Mouse (Mus musculus): Measurements from ENCODE around the gene Gfpt1. TPM values are rescaled to one million over a fixed set of nuclear protein-coding genes. Genes with fewer than 3 reads are reported as not detected.

Gene Gfpt1
- polyA plus RNA-seq, 1 experiment = 13.4 TPM

- Histone ChIP-seq H3K4me3 (no peak overlapping the region), H3ac (ENCODE audit: control insufficient read depth, insufficient read length) (no peak overlapping the region), H3K36me3 (ENCODE audit: control insufficient read depth, insufficient read depth) (no peaks in the 10 kb centered on the region), H3K79me2 (ENCODE audit: control insufficient read depth, insufficient read depth) (no peaks in the 10 kb centered on the region), H3K4me2 (ENCODE audit: low read depth) (no peak overlapping the region), H3K27me3 (ENCODE audit: control insufficient read depth, insufficient read depth, insufficient read length) (no peaks in the 10 kb centered on the region)
- no peak for TF ChIP-seq MYOG (IDR thresholded peaks at IDR 0.05; ENCODE audit: control insufficient read depth in 1 of 3, insufficient read depth in 1 of 3, insufficient read length in 2 of 3, low read depth in 2 of 3)
- no peak for TF ChIP-seq MAX (IDR thresholded peaks at IDR 0.05; ENCODE audit: low read depth)
- TF ChIP-seq TCF12 (IDR thresholded peaks at IDR 0.05; ENCODE audit: insufficient read depth, poor library complexity, severe bottlenecking) = no peak
- TF ChIP-seq MYOD1 (IDR thresholded peaks at IDR 0.05; ENCODE audit: control insufficient read depth in 1 of 3, insufficient read length in 2 of 3, low read depth in 2 of 3) = no peak
- TF ChIP-seq REST (IDR thresholded peaks at IDR 0.05; ENCODE audit: insufficient read depth, insufficient read length) = no peak
- TF ChIP-seq CEBPB (IDR thresholded peaks at IDR 0.05; ENCODE audit: insufficient read depth, poor library complexity, severe bottlenecking) = no peak
- no peak for TF ChIP-seq POLR2A (IDR thresholded peaks at IDR 0.05; ENCODE audit: insufficient read length, low read depth)
- no peak for TF ChIP-seq TCF3 (IDR thresholded peaks at IDR 0.05; ENCODE audit: insufficient read length, low read depth)
- TF ChIP-seq E2F4 (IDR thresholded peaks at IDR 0.05; ENCODE audit: insufficient read depth) = no peak
- TF ChIP-seq USF1 (IDR thresholded peaks at IDR 0.05; ENCODE audit: low read depth) = no peak
- no peak for TF ChIP-seq POLR2AphosphoS2 (IDR thresholded peaks at IDR 0.05; ENCODE audit: insufficient read length, low read depth)
- no peak for TF ChIP-seq SRF (IDR thresholded peaks at IDR 0.05; ENCODE audit: control insufficient read depth, insufficient read length, low read depth)
These were observed 59.8 kb downstream of the Gfpt1 start for GRCm38 (mm10) chr6:87102421-87102911.

- Histone ChIP-seq H3K27me3 (ENCODE audit: control insufficient read depth, insufficient read depth, insufficient read length) (no peaks in the 10 kb centered on the region), H3K4me3 (no peak overlapping the region), H3K36me3 (ENCODE audit: control insufficient read depth, insufficient read depth) (no peaks in the 10 kb centered on the region), H3K4me2 (ENCODE audit: low read depth) (no peak overlapping the region), H3K79me2 (ENCODE audit: control insufficient read depth, insufficient read depth) (no peaks in the 10 kb centered on the region), H3ac (ENCODE audit: control insufficient read depth, insufficient read length) (no peak overlapping the region)
- no peak for TF ChIP-seq E2F4 (IDR thresholded peaks at IDR 0.05; ENCODE audit: insufficient read depth)
- TF ChIP-seq POLR2AphosphoS2 (IDR thresholded peaks at IDR 0.05; ENCODE audit: insufficient read length, low read depth) = no peak
- TF ChIP-seq MYOD1 (IDR thresholded peaks at IDR 0.05; ENCODE audit: control insufficient read depth in 1 of 3, insufficient read length in 2 of 3, low read depth in 2 of 3) = no peak
- TF ChIP-seq SRF (IDR thresholded peaks at IDR 0.05; ENCODE audit: control insufficient read depth, insufficient read length, low read depth) = no peak
- TF ChIP-seq MAX (IDR thresholded peaks at IDR 0.05; ENCODE audit: low read depth) = no peak
These were observed 60.7 kb downstream of the Gfpt1 start for GRCm38 (mm10) chr6:87103314-87103713.

- TF ChIP-seq TCF3 (IDR thresholded peaks at IDR 0.05; ENCODE audit: insufficient read length, low read depth) (no peak), USF1 (IDR thresholded peaks at IDR 0.05; ENCODE audit: low read depth) (peak; percentile 62)
These were observed 61.6 kb downstream of the Gfpt1 start, which contains the start of gene D6Ertd527e for GRCm38 (mm10) chr6:87104123-87104796. TSS of gene D6Ertd527e (plus strand) at chr6:87104746.

GRCm38 (mm10) chr6:87111493-87111892 lies 68.8 kb downstream of the Gfpt1 start:
- Histone ChIP-seq H3K79me2 (ENCODE audit: control insufficient read depth, insufficient read depth) (no peaks in the 10 kb centered on the region), H3ac (ENCODE audit: control insufficient read depth, insufficient read length) (no peak overlapping the region), H3K27me3 (ENCODE audit: control insufficient read depth, insufficient read depth, insufficient read length) (peaks cover 15% of the 10 kb centered on the region), H3K4me2 (ENCODE audit: low read depth) (no peak overlapping the region), H3K4me3 (no peak overlapping the region), H3K36me3 (ENCODE audit: control insufficient read depth, insufficient read depth) (no peaks in the 10 kb centered on the region)
- TF ChIP-seq POLR2AphosphoS2 (IDR thresholded peaks at IDR 0.05; ENCODE audit: insufficient read length, low read depth) (no peak), CEBPB (IDR thresholded peaks at IDR 0.05; ENCODE audit: insufficient read depth, poor library complexity, severe bottlenecking) (no peak), E2F4 (IDR thresholded peaks at IDR 0.05; ENCODE audit: insufficient read depth) (no peak), REST (IDR thresholded peaks at IDR 0.05; ENCODE audit: insufficient read depth, insufficient read length) (no peak), MYOG (IDR thresholded peaks at IDR 0.05; ENCODE audit: control insufficient read depth in 1 of 3, insufficient read depth in 1 of 3, insufficient read length in 2 of 3, low read depth in 2 of 3) (no peak), TCF3 (IDR thresholded peaks at IDR 0.05; ENCODE audit: insufficient read length, low read depth) (no peak), MYOD1 (IDR thresholded peaks at IDR 0.05; ENCODE audit: control insufficient read depth in 1 of 3, insufficient read length in 2 of 3, low read depth in 2 of 3) (no peak), POLR2A (IDR thresholded peaks at IDR 0.05; ENCODE audit: insufficient read length, low read depth) (no peak), TCF12 (IDR thresholded peaks at IDR 0.05; ENCODE audit: insufficient read depth, poor library complexity, severe bottlenecking) (no peak), SRF (IDR thresholded peaks at IDR 0.05; ENCODE audit: control insufficient read depth, insufficient read length, low read depth) (no peak), USF1 (IDR thresholded peaks at IDR 0.05; ENCODE audit: low read depth) (no peak), MAX (IDR thresholded peaks at IDR 0.05; ENCODE audit: low read depth) (no peak)

More at GRCm38 (mm10) chr6:87104123-87104796, 61.6 kb downstream of the Gfpt1 start, which contains the start of gene D6Ertd527e:
- no peaks in the 10 kb centered on the region for H3K36me3 ChIP-seq (ENCODE audit: control insufficient read depth, insufficient read depth)
- peak within 1 kb of the TSS; percentile 27 for H3K4me2 ChIP-seq (ENCODE audit: low read depth)
- H3ac ChIP-seq (ENCODE audit: control insufficient read depth, insufficient read length) = no peak within 1 kb of the TSS
- no peaks in the 10 kb centered on the region for H3K27me3 ChIP-seq (ENCODE audit: control insufficient read depth, insufficient read depth, insufficient read length)
- H3K79me2 ChIP-seq (ENCODE audit: control insufficient read depth, insufficient read depth) = no peaks in the 10 kb centered on the region
- H3K4me3 ChIP-seq = no peak within 1 kb of the TSS

GRCm38 (mm10) chr6:87112125-87112524 lies 69.5 kb downstream of the Gfpt1 start:
- TF ChIP-seq TCF3 (IDR thresholded peaks at IDR 0.05; ENCODE audit: insufficient read length, low read depth) (no peak), MAX (IDR thresholded peaks at IDR 0.05; ENCODE audit: low read depth) (no peak), POLR2AphosphoS2 (IDR thresholded peaks at IDR 0.05; ENCODE audit: insufficient read length, low read depth) (no peak), MYOG (IDR thresholded peaks at IDR 0.05; ENCODE audit: control insufficient read depth in 1 of 3, insufficient read depth in 1 of 3, insufficient read length in 2 of 3, low read depth in 2 of 3) (no peak), TCF12 (IDR thresholded peaks at IDR 0.05; ENCODE audit: insufficient read depth, poor library complexity, severe bottlenecking) (no peak), REST (IDR thresholded peaks at IDR 0.05; ENCODE audit: insufficient read depth, insufficient read length) (no peak), CEBPB (IDR thresholded peaks at IDR 0.05; ENCODE audit: insufficient read depth, poor library complexity, severe bottlenecking) (no peak), MYOD1 (IDR thresholded peaks at IDR 0.05; ENCODE audit: control insufficient read depth in 1 of 3, insufficient read length in 2 of 3, low read depth in 2 of 3) (no peak)
- peaks cover 15% of the 10 kb centered on the region for H3K27me3 ChIP-seq (ENCODE audit: control insufficient read depth, insufficient read depth, insufficient read length)
- no peaks in the 10 kb centered on the region for H3K79me2 ChIP-seq (ENCODE audit: control insufficient read depth, insufficient read depth)
- H3K36me3 ChIP-seq (ENCODE audit: control insufficient read depth, insufficient read depth) = no peaks in the 10 kb centered on the region
- H3K4me2 ChIP-seq (ENCODE audit: low read depth) = no peak overlapping the region
- no peak overlapping the region for H3ac ChIP-seq (ENCODE audit: control insufficient read depth, insufficient read length)
- no peak overlapping the region for H3K4me3 ChIP-seq

Measured in myocyte (in vitro differentiated cells).